Mouse (Mus musculus) gastrocnemius, postnatal 36 days (tissue): ENCODE measurements at regions not wholly inside any gene's neighbourhood (a gene's known extent, or its start where the extent isn't known, plus 50 kb on each side); places are given as distances from the start of the nearest gene placed in this dataset.

Experiments
- DNase-seq, 2 experiments: peaks; one replicate each; pipeline ENCODE4 v3.0.0; 2022
- intact Hi-C: fragments of 180-260 bp; cut with DNase I; formaldehyde crosslinking; loops from one replicate; pipeline ENCODE4 v1.15.1; 2025

- DNase-seq, result no peak
- intact Hi-C loops, result no loop called here
These were observed 117.9 kb upstream of the Sdr16c6 start for GRCm38 (mm10) chr4:4195250-4195649.
